Mouse (Mus musculus) gastrocnemius, postnatal 4 days (tissue): ENCODE data around the gene Sart1. TPM values are rescaled to one million over a fixed set of nuclear protein-coding genes. Genes with fewer than 3 reads are reported as not detected.

Experiments
- total RNA-seq, 2 experiments: library from RNA; stranded (reverse); gene quantifications; 2 replicates each; pipeline ENCODE4 v1.2.3; 2021

Gene Sart1
- total RNA-seq, 2 experiments from 2014 or later, result 53.3 to 56.8 TPM

Other genes starting within 250 kb of the Sart1 start
- 10 to 100 TPM; 19.0 to 20.4 TPM for gene Pacs1, start 115.6 kb downstream of the Sart1 start, total RNA-seq
- gene Sf3b2, start 93.2 kb downstream of the Sart1 start, total RNA-seq, result 100 to 1,000 TPM; 114 to 120 TPM
- gene Gal3st3, start 90.4 kb downstream of the Sart1 start, total RNA-seq, result under 1 TPM; 0.18 to 0.22 TPM
- gene Catsper1, start 53.0 kb downstream of the Sart1 start, total RNA-seq, result not detected
- gene Cst6, start 39.1 kb downstream of the Sart1 start, total RNA-seq, result 1 to 10 TPM; 1.3 to 1.7 TPM
- gene Eif1ad, start 22.0 kb downstream of the Sart1 start, total RNA-seq, result 10 to 100 TPM; 23.7 to 23.8 TPM
- gene Banf1, start 21.5 kb downstream of the Sart1 start, total RNA-seq, result 100 to 1,000 TPM; 131 to 137 TPM
- not detected for gene Tsga10ip, start 13.8 kb upstream of the Sart1 start, total RNA-seq
- 100 to 1,000 TPM; 344 to 358 TPM for gene Drap1, start 36.3 kb upstream of the Sart1 start, total RNA-seq
- gene AI837181, start 36.4 kb upstream of the Sart1 start, total RNA-seq, result 10 to 100 TPM; 52.0 to 55.7 TPM
- gene Fosl1, start 58.8 kb upstream of the Sart1 start, total RNA-seq, result not detected
- 1 to 10 TPM; 8.0 to 8.4 TPM for gene Ccdc85b, start 69.2 kb upstream of the Sart1 start, total RNA-seq
- gene Fibp, start 71.9 kb upstream of the Sart1 start, total RNA-seq, result 10 to 100 TPM; 62.3 to 71.1 TPM
- under 1 TPM in 1 of 2 experiments, not detected in 1; 0.16 TPM for gene Ctsw, start 79.8 kb upstream of the Sart1 start, total RNA-seq
- gene Efemp2, start 85.3 kb upstream of the Sart1 start, total RNA-seq, result 10 to 100 TPM; 57.2 to 68.1 TPM
- gene Mus81, start 99.7 kb upstream of the Sart1 start, total RNA-seq, result 10 to 100 TPM; 28.9 to 30.9 TPM
- gene Cfl1, start 101.8 kb upstream of the Sart1 start, total RNA-seq, result 100 to 1,000 TPM; 557 to 593 TPM
- gene 1700020D05Rik, start 115.1 kb upstream of the Sart1 start, total RNA-seq, result 1 to 10 TPM; 1.3 to 1.8 TPM
- 1 to 10 TPM; 8.4 to 9.3 TPM for gene Snx32, start 121.8 kb upstream of the Sart1 start, total RNA-seq
- gene Ovol1, start 171.9 kb upstream of the Sart1 start, total RNA-seq, result not detected
- 1 to 10 TPM; 3.1 to 3.2 TPM for gene Ap5b1, start 179.3 kb upstream of the Sart1 start, total RNA-seq
- 10 to 100 TPM; 55.2 to 67.2 TPM for gene Rnaseh2c, start 213.2 kb upstream of the Sart1 start, total RNA-seq
- 10 to 100 TPM; 50.1 to 54.4 TPM for gene Kat5, start 221.5 kb upstream of the Sart1 start, total RNA-seq
- gene Rela, start 248.8 kb upstream of the Sart1 start, total RNA-seq, result 10 to 100 TPM; 35.9 to 39.1 TPM